Mouse (Mus musculus) liver, embryonic 14.5 days (tissue): ENCODE measurements around the gene Gpr19.

ENCODE experiments used
- CTCF ChIP-seq: IDR thresholded peaks from 2 replicates; pipeline ENCODE4 v1.5.1; 2016; ENCODE audit warnings: antibody characterized with exemption, low read depth, control low read depth
- EP300 ChIP-seq: IDR thresholded peaks from 2 replicates; pipeline ENCODE4 v1.6.1; 2016; ENCODE audit warnings: antibody characterized with exemption, low read depth

DNA sequence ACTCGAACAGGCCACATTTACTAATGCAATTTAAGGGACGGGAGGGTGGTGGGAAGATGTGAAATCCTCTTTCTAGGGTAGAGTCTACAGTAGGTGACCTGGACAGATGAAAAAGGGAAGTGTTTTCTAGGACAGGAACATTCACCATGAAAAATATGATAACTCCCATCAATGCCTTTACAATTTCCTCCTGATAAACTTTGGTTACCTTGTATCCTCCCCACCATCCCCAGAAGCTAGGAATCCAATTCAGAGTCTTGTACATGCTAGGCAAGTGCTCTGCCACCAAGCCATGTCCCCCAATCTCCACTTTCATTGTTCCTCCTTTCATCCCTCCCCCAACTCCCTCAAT, 34.8 kb upstream of the Gpr19 start:
- TF ChIP-seq EP300 (no peak), CTCF (no peak)
